ENCODE assay signal across 32 mouse cellular contexts in the genomic region with DNA sequence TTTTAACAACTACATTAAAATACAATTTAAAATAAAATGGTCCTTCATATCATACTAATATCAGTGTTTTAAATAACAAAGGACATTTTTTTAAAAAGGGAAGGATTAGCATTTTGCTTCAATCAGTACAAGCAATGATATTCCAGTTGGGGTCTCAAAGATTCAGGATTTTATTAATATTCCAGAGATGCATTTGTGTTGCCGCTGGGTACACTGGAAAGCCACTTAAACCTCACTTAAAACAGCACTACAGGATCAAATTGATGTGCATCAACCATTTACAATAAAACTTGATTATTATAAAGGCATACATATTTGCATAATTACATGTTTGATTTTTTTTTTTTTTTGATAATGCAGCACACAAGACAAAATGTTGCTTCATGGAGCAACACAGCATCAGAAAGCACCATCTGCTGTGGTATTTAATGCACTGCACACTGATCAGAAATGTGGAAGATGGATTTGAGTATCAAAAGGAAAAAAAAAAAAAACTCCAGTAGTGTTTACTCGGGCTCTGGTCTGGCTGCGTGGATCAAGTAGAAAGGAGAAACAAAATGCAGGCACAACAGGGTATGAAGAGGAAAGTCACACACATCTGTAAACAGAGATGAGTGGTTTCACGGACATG.
A peak's percentile ranks its signal among the peaks of the same experiment; 100 is the strongest.
DNase-seq lines count a peak whose midpoint lies in the region; ATAC-seq lines count a peak whose summit lies in the region.
"Had no signal": no experiment of that assay in that cellular context is flagged by ENCODE, and none has a peak within 500 bp of the region (broad histone marks: within the 10 kb centered on the region; RNA-seq: fewer than 3 reads in every experiment).

No protein-coding gene starts in this region.

- 55% methylated on average over 4 of the region's 4 CpGs for WGBS in forebrain, embryonic 12.5 days
- 66% methylated on average over 4 of the region's 4 CpGs for WGBS in forebrain, embryonic 11.5 days
- WGBS in forebrain, embryonic 14.5 days, result 54% methylated on average over 4 of the region's 4 CpGs
- 62% methylated on average over 4 of the region's 4 CpGs for WGBS in midbrain, embryonic 14.5 days

- H3K4me2 ChIP-seq in forebrain, embryonic 12.5 days, result no peak overlapping the region
- no peak overlapping the region for H3K4me2 ChIP-seq in forebrain, embryonic 11.5 days (ENCODE audit: low read depth, low read length, severe bottlenecking)
- no peak overlapping the region for H3K4me2 ChIP-seq in forebrain, embryonic 14.5 days (ENCODE audit: low read length)
- H3K4me2 ChIP-seq in midbrain, embryonic 14.5 days (ENCODE audit: low read length), result no peak overlapping the region
- H3K4me2 ChIP-seq: embryonic facial prominence, embryonic 13.5 days; heart, embryonic 15.5 days; hindbrain, embryonic 12.5 days; limb, embryonic 15.5 days; liver, embryonic 13.5 days; neural tube, embryonic 13.5 days had no signal

- H3K27ac ChIP-seq in forebrain, embryonic 12.5 days, result no peak overlapping the region
- no peak overlapping the region for H3K27ac ChIP-seq in forebrain, embryonic 11.5 days (ENCODE audit: low read depth, low read length)
- H3K27ac ChIP-seq in forebrain, embryonic 14.5 days (ENCODE audit: low read depth, low read length), result peak overlapping the region; percentile 52; the same call in 1 of the 2 replicates
- H3K27ac ChIP-seq in midbrain, embryonic 14.5 days (replicated peaks; ENCODE audit: low read depth, low read length), result peak overlapping the region; percentile 54
- H3K27ac ChIP-seq: embryonic facial prominence, embryonic 13.5 days; heart, embryonic 10.5 days; heart, embryonic 15.5 days; hindbrain, embryonic 12.5 days; limb, embryonic 10.5 days; limb, embryonic 15.5 days; liver, embryonic 13.5 days; macrophage; neural tube, embryonic 13.5 days had no signal

- H3K27me3 ChIP-seq in forebrain, embryonic 12.5 days, result no peaks in the 10 kb centered on the region
- H3K27me3 ChIP-seq in forebrain, embryonic 11.5 days (ENCODE audit: control insufficient read depth, insufficient read depth, low read length), result no peaks in the 10 kb centered on the region
- H3K27me3 ChIP-seq in forebrain, embryonic 14.5 days (replicated peaks; ENCODE audit: control insufficient read depth, insufficient read depth, low read length), result no peaks in the 10 kb centered on the region
- no peaks in the 10 kb centered on the region for H3K27me3 ChIP-seq in midbrain, embryonic 14.5 days (ENCODE audit: control insufficient read depth, insufficient read depth, low read length)
- H3K27me3 ChIP-seq: CH12.LX; embryonic facial prominence, embryonic 13.5 days; heart, embryonic 15.5 days; hindbrain, embryonic 12.5 days; limb, embryonic 15.5 days; liver, embryonic 13.5 days; neural tube, embryonic 13.5 days had no signal

- H3K36me3 ChIP-seq in forebrain, embryonic 12.5 days (replicated peaks), result no peaks in the 10 kb centered on the region
- H3K36me3 ChIP-seq in forebrain, embryonic 11.5 days (ENCODE audit: control insufficient read depth, insufficient read depth, low read length), result no peaks in the 10 kb centered on the region
- no peaks in the 10 kb centered on the region for H3K36me3 ChIP-seq in forebrain, embryonic 14.5 days (ENCODE audit: control insufficient read depth, insufficient read depth, low read length)
- no peaks in the 10 kb centered on the region for H3K36me3 ChIP-seq in midbrain, embryonic 14.5 days (ENCODE audit: control insufficient read depth, insufficient read depth, low read length)
- H3K36me3 ChIP-seq: embryonic facial prominence, embryonic 13.5 days; heart, embryonic 10.5 days; heart, embryonic 15.5 days; hindbrain, embryonic 12.5 days; limb, embryonic 10.5 days; limb, embryonic 15.5 days; liver, embryonic 13.5 days; neural tube, embryonic 13.5 days had no signal

- peaks cover 6% of the 10 kb centered on the region; the same call in 1 of the 2 replicates for H3K4me1 ChIP-seq in forebrain, embryonic 12.5 days
- H3K4me1 ChIP-seq in forebrain, embryonic 11.5 days (replicated peaks; ENCODE audit: control insufficient read depth, insufficient read depth, low read length), result no peaks in the 10 kb centered on the region
- no peaks in the 10 kb centered on the region for H3K4me1 ChIP-seq in forebrain, embryonic 14.5 days (ENCODE audit: control insufficient read depth, insufficient read depth, low read length)
- H3K4me1 ChIP-seq in midbrain, embryonic 14.5 days (ENCODE audit: control insufficient read depth, insufficient read depth, low read length), result peaks cover 4% of the 10 kb centered on the region; the same call in 1 of the 2 replicates
- H3K4me1 ChIP-seq: embryonic facial prominence, embryonic 13.5 days; heart, embryonic 10.5 days; heart, embryonic 15.5 days; hindbrain, embryonic 12.5 days; limb, embryonic 10.5 days; limb, embryonic 15.5 days; liver, embryonic 13.5 days; neural tube, embryonic 13.5 days had no signal

- H3K9ac ChIP-seq in forebrain, embryonic 12.5 days, result no peak overlapping the region
- H3K9ac ChIP-seq in forebrain, embryonic 11.5 days (ENCODE audit: low read length), result no peak overlapping the region
- H3K9ac ChIP-seq in forebrain, embryonic 14.5 days (ENCODE audit: low read length), result no peak overlapping the region
- H3K9ac ChIP-seq in midbrain, embryonic 14.5 days (replicated peaks; ENCODE audit: low read length), result no peak overlapping the region
- H3K9ac ChIP-seq: embryonic facial prominence, embryonic 13.5 days; heart, embryonic 15.5 days; hindbrain, embryonic 12.5 days; limb, embryonic 15.5 days; liver, embryonic 13.5 days; neural tube, embryonic 13.5 days had no signal

- no peaks in the 10 kb centered on the region for H3K9me3 ChIP-seq in forebrain, embryonic 12.5 days
- no peaks in the 10 kb centered on the region for H3K9me3 ChIP-seq in forebrain, embryonic 11.5 days (ENCODE audit: control insufficient read depth, low read length)
- no peaks in the 10 kb centered on the region for H3K9me3 ChIP-seq in forebrain, embryonic 14.5 days (replicated peaks; ENCODE audit: control insufficient read depth, low read length)
- H3K9me3 ChIP-seq in midbrain, embryonic 14.5 days (ENCODE audit: control insufficient read depth, low read length), result no peaks in the 10 kb centered on the region
- H3K9me3 ChIP-seq: embryonic facial prominence, embryonic 13.5 days; heart, embryonic 10.5 days; heart, embryonic 15.5 days; hindbrain, embryonic 12.5 days; limb, embryonic 10.5 days; limb, embryonic 15.5 days; liver, embryonic 13.5 days; neural tube, embryonic 13.5 days had no signal

- DNase-seq in forebrain, embryonic 11.5 days (ENCODE audit: low spot score), result no peak
- peak; percentile 5 to 27 for DNase-seq in layer of hippocampus, postnatal 14 days (ENCODE audit: low spot score in 2 of 2)
- DNase-seq in layer of hippocampus, adult 9-11 months, result no peak
- peak; percentile 82 for DNase-seq in forebrain, embryonic 14.5 days (ENCODE audit: low spot score)
- peak; percentile 53 for DNase-seq in midbrain, embryonic 14.5 days
- DNase-seq in lung, adult 18-20 months, result no peak
- DNase-seq in heart, adult 11 months, result no peak
- DNase-seq: adrenal gland, adult 8-10 months; cerebellum, adult 11 months; cerebellum, adult 9-11 months; embryo, embryonic 11 days; gastrocnemius, postnatal 10 days; kidney, adult 11 months; kidney, postnatal 14 days; layer of hippocampus, postnatal 36 days; liver, embryonic 13.5 days; lung, adult 2 months; lung, postnatal 10 days; right cerebral cortex, postnatal 4 days; thymus, postnatal 4 days had no signal

- ATAC-seq in forebrain, embryonic 12.5 days (ENCODE audit: low FRiP score), result peak; percentile 47
- no peak for ATAC-seq in forebrain, embryonic 11.5 days (replicated peaks; ENCODE audit: low FRiP score)
- peak; percentile 83 for ATAC-seq in forebrain, embryonic 14.5 days
- ATAC-seq in midbrain, embryonic 14.5 days (ENCODE audit: low FRiP score, low TSS enrichment), result no peak
- ATAC-seq: activated CD4-positive, CD25-positive, alpha-beta regulatory T cell, adult 4 months; inflammation-experienced regulatory T-cells, adult 6 months had no signal

- no peak overlapping the region for H3K4me3 ChIP-seq in forebrain, embryonic 12.5 days (replicated peaks)
- H3K4me3 ChIP-seq in forebrain, embryonic 11.5 days (ENCODE audit: low read depth, low read length), result no peak overlapping the region
- H3K4me3 ChIP-seq in forebrain, embryonic 14.5 days (ENCODE audit: low read depth, low read length), result no peak overlapping the region
- H3K4me3 ChIP-seq in midbrain, embryonic 14.5 days (replicated peaks; ENCODE audit: low read depth, low read length), result no peak overlapping the region
- H3K4me3 ChIP-seq: embryonic facial prominence, embryonic 13.5 days; heart, embryonic 10.5 days; heart, embryonic 15.5 days; hindbrain, embryonic 12.5 days; limb, embryonic 10.5 days; limb, embryonic 15.5 days; liver, embryonic 13.5 days; neural tube, embryonic 13.5 days had no signal

Comparison
In these comparisons a context has a peak if more than half of its experiments do, and no peak if none do; other contexts are left out.
1. ATAC-seq: peak in forebrain, embryonic 12.5 days (single experiment) and forebrain, embryonic 14.5 days (single experiment); none in forebrain, embryonic 11.5 days (single experiment) and midbrain, embryonic 14.5 days (single experiment).
2. H3K27ac ChIP-seq: peak in forebrain, embryonic 14.5 days (single experiment) and midbrain, embryonic 14.5 days (single experiment); none in forebrain, embryonic 12.5 days (single experiment) and forebrain, embryonic 11.5 days (single experiment).
3. DNase-seq: peak in layer of hippocampus, postnatal 14 days (2 of 2), forebrain, embryonic 14.5 days (single experiment) and midbrain, embryonic 14.5 days (single experiment); none in forebrain, embryonic 11.5 days (single experiment), layer of hippocampus, adult 9-11 months (single experiment), lung, adult 18-20 months (0 of 2) and heart, adult 11 months (single experiment).